Mouse (Mus musculus) G1E-ER4 (cell line): ENCODE data around the gene Cdr2l. TPM values are rescaled to one million over a fixed set of nuclear protein-coding genes. Genes with fewer than 3 reads are reported as not detected.

Experiments
- GATA1 ChIP-seq: IDR thresholded peaks from one replicate; pipeline ENCODE4 v1.8.0; 2012; ENCODE audit warnings: low read length, inconsistent platforms
- polyA plus RNA-seq: library from polyadenylated mRNA; stranded (reverse); fragments of >175 nt; gene quantifications from 2 replicates; pipeline ENCODE4 v1.2.3, GENCODE M21; 2012

The Cdr2l gene
- polyA plus RNA-seq, 1 experiment: not detected

- TF ChIP-seq GATA1: no peak
Observed at GRCm38 (mm10) chr11:115383701-115384474, 2.2 kb downstream of the Cdr2l start.

- no peak for TF ChIP-seq GATA1
Observed at GRCm38 (mm10) chr11:115384587-115384986, 2.9 kb downstream of the Cdr2l start.

- no peak for TF ChIP-seq GATA1
Observed at GRCm38 (mm10) chr11:115391358-115391757, 9.6 kb downstream of the Cdr2l start.

GRCm38 (mm10) chr11:115393721-115394325 lies 12.1 kb downstream of the Cdr2l start:
- TF ChIP-seq GATA1: no peak

GRCm38 (mm10) chr11:115398085-115398484 lies 16.4 kb downstream of the Cdr2l start:
- no peak for TF ChIP-seq GATA1

GRCm38 (mm10) chr11:115400126-115400525 lies 18.4 kb downstream of the Cdr2l start:
- no peak for TF ChIP-seq GATA1

- no peak for TF ChIP-seq GATA1
Observed at GRCm38 (mm10) chr11:115400630-115401391, 19.1 kb downstream of the Cdr2l start.

- no peak for TF ChIP-seq GATA1
Observed at GRCm38 (mm10) chr11:115403338-115404124, 21.8 kb downstream of the Cdr2l start, which contains the start of gene Mrpl58. TSS of gene Mrpl58 (plus strand) at chr11:115403752.

GRCm38 (mm10) chr11:115405723-115406122 lies 24.0 kb downstream of the Cdr2l start:
- no peak for TF ChIP-seq GATA1

GRCm38 (mm10) chr11:115406858-115407401 lies 25.2 kb downstream of the Cdr2l start:
- no peak for TF ChIP-seq GATA1

- no peak for TF ChIP-seq GATA1
Observed at GRCm38 (mm10) chr11:115408266-115408920, 26.7 kb downstream of the Cdr2l start.

- no peak for TF ChIP-seq GATA1
Observed at GRCm38 (mm10) chr11:115409556-115409955, 27.8 kb downstream of the Cdr2l start.

GRCm38 (mm10) chr11:115419531-115420237 lies 38.0 kb downstream of the Cdr2l start, which contains the start of the genes Atp5h and Kctd2:
TSS of gene Atp5h (minus strand) at chr11:115419962.
TSS of gene Kctd2 (plus strand) at chr11:115420128.
- TF ChIP-seq GATA1: no peak

GRCm38 (mm10) chr11:115420336-115421190 lies 38.8 kb downstream of the Cdr2l start:
- TF ChIP-seq GATA1: no peak
